Mouse (Mus musculus) left cerebral cortex, postnatal 25 days (tissue): ENCODE measurements around the gene Nbr1. TPM values are rescaled to one million over a fixed set of nuclear protein-coding genes. Genes with fewer than 3 reads are reported as not detected.
"Not testable (repeated sequence)": the region's sequence is repeated elsewhere in the genome, so short reads cannot be mapped to it uniquely, and the experiment has no call there.

ENCODE experiments used
- DNase-seq, 2 experiments: peaks; one replicate each; pipeline ENCODE4 v3.0.0; 2022; ENCODE audit warnings: low spot score in 2 of 2, mixed read lengths in 1 of 2
- intact Hi-C: fragments of 180-260 bp; cut with DNase I; formaldehyde crosslinking; loops from one replicate; pipeline ENCODE4 v1.15.1; 2025
- total RNA-seq, 2 experiments: library from RNA; stranded (reverse); gene quantifications; 2 replicates each; pipeline ENCODE4 v1.2.3; 2021

Gene Nbr1
- total RNA-seq, 2 experiments from 2014 or later: 127 to 130 TPM

DNA sequence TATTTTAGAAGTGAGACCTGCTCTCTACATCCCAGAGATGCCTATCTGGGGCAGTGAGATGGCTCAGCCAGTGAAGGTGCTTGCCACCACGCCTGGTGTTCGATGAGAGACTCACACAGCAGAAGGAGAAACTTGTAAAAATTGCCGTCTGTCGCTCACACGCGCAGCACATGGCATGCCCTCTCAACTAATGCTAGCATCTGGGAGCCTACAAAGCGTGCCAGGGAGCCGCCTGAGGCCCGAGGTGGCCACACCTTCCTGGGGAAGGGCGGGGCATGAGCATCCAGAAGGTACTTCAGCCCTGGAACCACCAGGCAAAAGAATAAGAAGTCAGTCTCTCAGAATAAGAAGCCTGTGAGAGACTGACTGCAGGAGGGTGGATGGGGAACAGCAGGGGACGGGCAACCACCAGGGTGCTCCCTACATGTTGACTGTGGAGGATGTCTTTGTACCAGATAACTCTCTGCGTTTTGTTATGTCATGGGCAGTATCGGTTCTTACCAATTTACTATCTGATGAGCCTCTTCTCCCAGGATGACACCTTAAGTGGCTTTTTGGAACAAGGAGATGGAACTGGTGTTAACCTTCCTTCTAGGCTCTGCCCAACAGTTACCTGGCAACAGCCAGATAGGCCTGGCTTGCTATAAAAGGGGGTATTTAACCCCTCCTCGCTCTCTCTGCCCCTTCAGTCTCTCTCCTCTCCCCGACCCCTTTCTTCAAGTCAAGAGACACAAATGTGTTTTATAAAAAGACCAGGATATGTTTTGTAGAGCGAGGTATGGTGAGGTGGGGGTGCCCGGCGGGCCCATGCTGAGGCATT lies 65.2 kb downstream of the Nbr1 start:
- intact Hi-C loops: no loop called here
- DNase-seq: no peak

DNA sequence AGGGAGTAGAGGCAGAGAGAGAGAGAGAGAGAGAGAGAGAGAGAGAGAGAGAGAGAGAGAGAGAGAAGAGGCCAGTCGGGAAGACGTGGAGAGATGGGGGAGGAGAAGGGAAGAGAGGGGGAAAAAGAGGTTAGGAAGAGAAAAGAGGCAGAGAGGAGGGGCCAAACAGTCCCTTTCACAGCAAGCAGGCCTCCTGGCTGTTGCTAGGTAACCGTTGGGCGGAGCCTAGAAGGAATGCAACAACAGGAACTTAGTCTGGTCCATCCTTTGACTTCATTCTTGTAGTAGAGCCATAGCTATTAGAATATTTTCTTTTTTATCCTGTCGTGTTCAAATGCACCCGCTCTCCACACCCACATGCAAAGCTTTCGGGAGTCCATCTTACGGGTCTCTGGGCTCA lies 65.9 kb downstream of the Nbr1 start:
- intact Hi-C loops: no loop called here
- peak in 1 of 2 experiments; percentile 7 for DNase-seq

DNA sequence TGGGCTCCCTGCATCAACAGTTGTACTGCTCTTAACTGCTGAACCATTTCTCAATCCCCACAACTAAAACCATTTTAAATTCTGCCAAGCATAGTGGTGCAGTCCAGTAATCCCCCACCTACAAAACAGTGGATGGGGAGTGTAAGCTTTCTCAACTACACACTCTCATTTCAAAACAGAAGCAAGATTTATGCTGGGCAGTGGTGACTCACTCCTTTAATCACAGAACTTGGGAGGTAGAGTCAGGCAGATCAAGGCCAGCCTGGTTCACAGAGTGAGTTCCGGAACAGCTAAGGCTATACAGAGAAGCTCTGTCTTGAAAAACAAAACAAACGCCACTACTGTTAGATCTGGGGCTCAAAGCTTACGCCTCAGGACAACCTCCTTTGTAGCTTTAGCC lies 66.6 kb downstream of the Nbr1 start:
- intact Hi-C loops: no loop called here
- DNase-seq: no peak

DNA sequence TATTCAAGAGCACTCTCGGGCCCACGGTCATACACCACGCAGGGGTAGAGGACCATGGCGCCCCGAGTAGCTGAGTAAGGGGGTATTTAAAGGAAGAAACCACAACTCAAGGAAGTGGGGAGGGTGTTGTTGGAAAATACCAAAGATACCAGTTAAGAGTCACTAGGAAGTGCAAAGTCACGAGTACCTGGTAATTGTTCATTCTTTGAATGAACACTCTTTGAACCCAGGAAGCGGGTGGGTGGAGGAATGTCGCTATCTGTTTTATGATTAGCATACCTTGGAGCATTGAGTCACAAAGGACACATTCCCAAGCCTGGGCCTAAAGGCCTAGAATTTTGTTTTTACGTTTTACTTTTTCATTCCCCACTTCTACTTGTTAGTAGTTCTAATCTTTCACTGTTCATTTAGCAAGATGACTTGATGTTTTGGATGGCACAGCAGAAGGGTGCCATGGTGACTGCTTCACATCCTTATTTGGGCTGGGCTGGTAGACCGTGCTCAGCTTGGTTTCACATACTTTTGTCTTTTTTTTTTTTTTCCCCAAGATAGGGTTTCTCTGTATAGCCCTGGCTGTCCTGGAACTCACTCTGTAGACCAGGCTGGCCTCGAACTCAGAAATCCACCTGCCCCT lies 68.2 kb downstream of the Nbr1 start:
- intact Hi-C loops, DNase-seq: not testable (repeated sequence)

DNA sequence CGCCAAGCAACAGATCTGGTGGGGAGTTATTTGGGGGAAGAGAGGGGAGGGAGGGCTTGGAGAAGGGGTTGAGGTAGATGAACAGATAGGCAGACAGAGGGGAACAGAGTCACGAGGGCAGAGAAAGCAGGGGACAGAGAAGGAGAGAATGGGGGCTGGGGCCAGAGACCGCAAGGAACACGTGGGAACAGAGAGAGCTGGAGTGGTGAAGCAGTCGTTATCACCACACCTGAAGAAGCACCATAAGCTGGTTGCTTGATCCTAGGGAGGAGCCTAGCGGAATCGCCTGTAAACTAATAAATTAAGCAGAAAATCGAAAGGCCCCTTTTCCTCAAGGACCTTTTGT lies 74.7 kb downstream of the Nbr1 start:
- DNase-seq: no peak
- intact Hi-C loops: no loop called here

DNA sequence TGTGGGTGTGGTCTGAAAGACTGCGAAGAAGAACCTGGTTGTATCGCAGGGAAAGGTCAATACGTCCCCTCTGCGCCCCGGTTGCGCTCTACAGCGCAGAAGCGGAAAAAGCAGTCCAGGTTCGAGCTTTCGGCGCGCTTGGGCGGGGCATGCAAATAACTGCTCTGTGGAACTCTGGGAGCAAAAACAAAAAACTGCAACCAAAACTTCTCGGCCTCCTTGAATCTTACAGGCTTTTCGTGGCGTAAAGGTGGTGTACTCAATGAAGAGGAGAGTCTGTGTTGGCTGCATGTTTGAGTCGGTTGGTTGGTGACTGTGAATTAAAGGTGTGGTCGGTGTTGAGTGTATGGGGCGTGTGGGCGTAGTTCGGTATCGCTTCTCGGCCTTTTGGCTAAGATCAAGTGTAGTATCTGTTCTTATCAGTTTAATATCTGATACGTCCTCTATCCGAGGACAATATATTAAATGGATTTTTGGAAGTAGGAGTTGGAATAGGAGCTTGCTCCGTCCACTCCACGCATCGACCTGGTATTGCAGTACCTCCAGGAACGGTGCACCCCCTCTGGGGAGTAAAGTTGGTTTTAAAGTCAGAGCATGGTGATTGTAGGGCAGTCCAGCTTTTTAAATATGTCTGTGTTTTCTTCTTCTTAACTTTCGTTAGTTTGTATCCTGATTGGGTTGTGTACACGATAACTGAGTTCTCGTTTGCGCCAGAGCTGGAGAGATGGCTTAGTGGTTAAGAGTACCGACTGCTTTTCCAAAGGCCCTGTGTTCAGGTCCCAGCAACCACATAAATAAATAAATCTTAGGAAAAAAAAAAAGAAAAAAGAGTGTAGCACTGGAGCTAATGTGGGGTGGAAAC lies 75.3 kb downstream of the Nbr1 start, which contains the start of gene Rdm1:
Gene Rdm1, plus strand, starts transcription at position 201 of the 862 bp plus-strand sequence.
- intact Hi-C loops: no loop called here
- peak; percentile 81 to 84 for DNase-seq

DNA sequence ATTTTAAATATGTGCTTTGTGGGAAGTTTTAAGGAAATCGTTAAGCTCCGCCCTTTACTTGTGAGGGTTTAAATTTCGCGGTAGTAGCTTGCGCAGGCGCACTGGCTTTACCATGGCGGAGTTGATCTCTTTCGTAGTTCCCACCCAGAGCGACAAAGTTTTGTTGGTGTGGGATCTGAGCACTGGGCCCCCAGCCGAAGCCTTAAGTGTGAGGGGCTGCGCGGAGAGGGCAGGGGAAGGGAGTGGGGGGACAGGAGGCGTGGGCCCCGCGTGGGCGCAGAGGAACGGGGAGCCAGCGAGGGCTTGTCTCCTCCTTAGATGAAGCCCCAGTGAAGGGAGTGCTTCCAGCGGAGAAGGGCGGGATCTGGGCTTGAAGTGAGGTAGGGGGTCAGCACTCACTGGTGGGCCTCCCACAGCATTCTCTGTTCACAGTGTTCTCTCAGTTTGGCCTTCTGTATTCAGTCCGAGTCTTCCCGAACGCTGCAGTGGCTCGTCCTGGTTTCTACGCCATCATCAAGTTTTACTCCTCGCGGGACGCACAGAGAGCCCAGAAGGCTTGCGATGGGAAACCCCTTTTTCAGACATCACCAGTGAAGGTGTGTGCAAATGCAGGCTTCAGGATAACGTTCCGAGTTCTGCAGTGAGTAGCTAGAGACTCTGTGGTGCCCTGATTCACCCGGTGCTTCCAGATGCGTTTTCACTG lies 76.1 kb downstream of the Nbr1 start:
- DNase-seq: peak; percentile 68 to 72
- intact Hi-C loops: no loop called here

DNA sequence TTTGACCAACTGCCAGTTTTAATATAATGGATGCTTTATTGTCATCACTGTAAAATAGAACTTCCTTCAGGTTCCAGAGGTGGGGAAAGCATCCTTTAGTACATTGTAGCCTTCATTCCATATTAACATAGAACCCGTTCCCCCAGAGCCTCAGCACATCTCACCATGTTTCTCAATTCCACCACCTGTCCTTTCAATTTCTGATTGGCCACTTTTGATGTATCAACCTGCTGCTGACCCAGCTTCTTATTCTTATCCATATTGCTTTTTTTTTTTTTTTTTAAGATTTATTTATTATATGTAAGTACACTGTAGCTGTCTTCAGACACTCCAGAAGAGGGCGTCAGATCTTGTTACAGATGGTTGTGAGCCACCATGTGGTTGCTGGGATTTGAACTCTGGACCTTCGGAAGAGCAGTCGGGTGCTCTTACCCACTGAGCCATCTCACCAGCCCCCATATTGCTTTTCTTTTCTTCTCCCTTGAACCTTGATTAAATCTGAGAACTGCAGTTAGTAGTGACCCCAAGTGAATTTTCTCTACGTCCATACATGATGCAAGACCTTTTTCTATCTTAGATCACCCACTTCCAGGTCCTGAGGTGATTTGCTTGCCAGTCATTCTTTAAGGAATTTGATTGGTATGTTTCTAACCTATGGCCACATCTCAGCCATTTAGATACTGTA lies 76.9 kb downstream of the Nbr1 start:
- DNase-seq, intact Hi-C loops: not testable (repeated sequence)

Other genes starting within 250 kb of the Nbr1 start
- gene Becn1, start 249.9 kb upstream of the Nbr1 start, total RNA-seq: 100 to 1,000 TPM; 213 to 229 TPM
- gene Psme3, start 235.9 kb upstream of the Nbr1 start, total RNA-seq: 100 to 1,000 TPM; 114 to 116 TPM
- 1 to 10 TPM; 4.8 to 7.4 TPM for gene Aoc2, start 227.1 kb upstream of the Nbr1 start, total RNA-seq
- gene Aoc3, start 221.5 kb upstream of the Nbr1 start, total RNA-seq: under 1 TPM; 0.69 to 0.73 TPM
- gene G6pc, start 184.6 kb upstream of the Nbr1 start, total RNA-seq: under 1 TPM in 1 of 2 experiments, not detected in 1; 0.14 TPM
- gene Aarsd1, start 134.5 kb upstream of the Nbr1 start, total RNA-seq: 10 to 100 TPM; 38.7 to 40.1 TPM
- gene Gm27029, start 127.4 kb upstream of the Nbr1 start, total RNA-seq: 1 to 10 TPM; 5.9 to 6.6 TPM
- gene Rundc1, start 127.1 kb upstream of the Nbr1 start, total RNA-seq: 10 to 100 TPM; 35.6 to 37.0 TPM
- 1 to 10 TPM; 4.0 to 6.0 TPM for gene Ptges3l, start 126.8 kb upstream of the Nbr1 start, total RNA-seq
- gene Rpl27, start 109.9 kb upstream of the Nbr1 start, total RNA-seq: 10 to 100 TPM; 32.5 to 37.0 TPM
- gene Ifi35, start 103.7 kb upstream of the Nbr1 start, total RNA-seq: 1 to 10 TPM; 2.0 to 2.4 TPM
- gene Rnd2, start 87.2 kb upstream of the Nbr1 start, total RNA-seq: 100 to 1,000 TPM; 149 to 175 TPM
- 10 to 100 TPM; 36.7 to 39.9 TPM for gene Vat1, start 85.9 kb upstream of the Nbr1 start, total RNA-seq
- under 1 TPM; 0.69 to 0.80 TPM for gene Brca1, start 194 bp upstream of the Nbr1 start, total RNA-seq
- gene Tmem106a, start 30.1 kb downstream of the Nbr1 start, total RNA-seq: 1 to 10 TPM; 1.1 to 1.6 TPM
- not detected for gene Gm11634, start 47.1 kb downstream of the Nbr1 start, total RNA-seq
- 1 to 10 TPM; 6.0 to 7.2 TPM for gene Rdm1, start 75.0 kb downstream of the Nbr1 start, total RNA-seq
- gene Arl4d, start 113.4 kb downstream of the Nbr1 start, total RNA-seq: 10 to 100 TPM; 23.9 to 32.1 TPM
- 10 to 100 TPM; 38.2 to 39.3 TPM for gene Dhx8, start 180.8 kb downstream of the Nbr1 start, total RNA-seq
- gene Etv4, start 233.2 kb downstream of the Nbr1 start, total RNA-seq: 10 to 100 TPM; 18.1 to 20.3 TPM